Comparison of ENCODE assay signal across 8 mouse cellular contexts in the genomic region with DNA sequence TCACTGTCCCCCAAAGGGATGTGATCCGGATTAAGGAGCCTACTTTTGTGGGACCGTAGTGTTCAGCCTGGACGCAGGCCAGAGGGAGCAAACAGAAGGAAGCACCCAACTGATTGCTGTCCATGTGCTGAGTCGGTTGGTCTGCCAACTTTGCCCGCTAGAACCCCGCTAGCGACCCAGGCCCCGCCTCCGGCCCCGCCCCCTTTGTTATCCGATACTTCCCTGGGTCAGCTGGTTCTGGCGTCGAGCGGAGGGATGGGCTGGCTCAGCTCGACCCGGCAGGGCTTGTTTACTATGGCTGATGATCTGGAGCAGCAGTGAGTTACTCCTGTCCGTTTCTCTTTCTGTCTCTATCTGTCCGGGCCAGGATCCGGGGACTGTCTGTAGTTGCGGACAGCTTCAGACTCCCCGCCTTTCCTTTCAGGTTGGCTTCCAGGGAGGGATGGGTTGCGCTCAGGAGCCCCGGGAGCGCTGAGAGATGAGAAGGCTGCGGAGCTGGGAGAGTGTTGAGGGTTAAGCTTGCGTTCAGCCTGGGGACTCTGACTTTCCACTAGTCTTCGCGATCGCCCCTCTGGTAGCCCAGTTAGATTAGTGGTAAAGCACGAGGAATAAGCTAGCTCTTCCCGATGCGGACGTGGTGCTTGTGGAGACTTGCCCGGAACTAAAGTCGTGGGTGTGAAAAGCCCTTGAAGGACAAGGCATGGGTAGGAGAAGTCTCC. TPM values are rescaled to one million over a fixed set of nuclear protein-coding genes. Genes with fewer than 3 reads are reported as not detected.
A peak's percentile ranks its signal among the peaks of the same experiment; 100 is the strongest.
DNase-seq lines count a peak whose midpoint lies in the region; ATAC-seq lines count a peak whose summit lies in the region.

No protein-coding gene starts in this region.

- H3K27me3 ChIP-seq in intestine, embryonic 15.5 days (replicated peaks), result no peaks in the 10 kb centered on the region

- peak; percentile 94 for ATAC-seq in intestine, embryonic 15.5 days
- ATAC-seq in megakaryocyte-erythroid progenitor cell, adult 5-6 weeks (replicated peaks; ENCODE audit: low FRiP score, low TSS enrichment, poor library complexity, severe bottlenecking), result peak; percentile 90

- H3K36me3 ChIP-seq in intestine, embryonic 15.5 days, result peaks cover 2% of the 10 kb centered on the region; the same call in 1 of the 2 replicates

- peak overlapping the region; percentile 72 for H3K4me2 ChIP-seq in intestine, embryonic 15.5 days (replicated peaks)

- peaks cover 11% of the 10 kb centered on the region for H3K4me1 ChIP-seq in intestine, embryonic 15.5 days (replicated peaks)

- H3K4me3 ChIP-seq in intestine, embryonic 15.5 days (replicated peaks), result peak overlapping the region; percentile 68

- no peaks in the 10 kb centered on the region for H3K9me3 ChIP-seq in intestine, embryonic 15.5 days

- H3K27ac ChIP-seq in intestine, embryonic 15.5 days, result peak overlapping the region; percentile 79

- intact Hi-C loops in gastrocnemius, postnatal 36 days (cut with DNase I), result no loop called here
- intact Hi-C loops in left cerebral cortex, postnatal 14 days (cut with DNase I), result no loop called here

- DNase-seq in adrenal gland, adult 8-10 months, result peak; percentile 97
- peak; percentile 96 for DNase-seq in embryo, embryonic 9.5 days (ENCODE audit: extremely low spot score)
- peak; percentile 91 to 95 for DNase-seq in gastrocnemius, postnatal 36 days
- peak; percentile 68 to 77 for DNase-seq in left cerebral cortex, postnatal 14 days (ENCODE audit: low spot score in 2 of 2)
- peak; percentile 82 for DNase-seq in right cerebral cortex, postnatal 14 days
- peak; percentile 95 to 97 for DNase-seq in urinary bladder, postnatal 36 days (ENCODE audit: low spot score in 2 of 2)

- H3K9ac ChIP-seq in intestine, embryonic 15.5 days, result peak overlapping the region; percentile 68

- under 1% methylated on average over 35 of the region's 35 CpGs for WGBS in intestine, embryonic 15.5 days

RNA-seq across cellular contexts. Expression of a gene that starts 5.2 kb away (rescaled TPM):
- total RNA-seq in adrenal gland, adult 8-10 months (2022), result 100 to 1,000 TPM; 810 to 947 (median 895) TPM
- total RNA-seq in gastrocnemius, postnatal 36 days (2021), result 10 to 100 TPM; 14.7 to 20.6 TPM
- 41.6 and 42.6 TPM in 2 replicates for polyA plus RNA-seq in intestine, embryonic 15.5 days (2015; fragmentation: Nextera tagmentation; extraction: Ambion mirVana)
- total RNA-seq in left cerebral cortex, postnatal 14 days (2021), result 10 to 100 TPM; 50.3 to 51.0 TPM
- total RNA-seq in megakaryocyte-erythroid progenitor cell, adult 5-6 weeks (2014; fragmentation: Nextera tagmentation), result 25.5 and 28.5 TPM in 2 replicates
- total RNA-seq in megakaryocyte-erythroid progenitor cell, adult 5-6 weeks (2017), result 16.9 and 18.6 TPM in 2 replicates

RNA-seq across cellular contexts. Expression of a gene that starts 5.3 kb away (rescaled TPM):
- 100 to 1,000 TPM; 387 to 496 (median 428) TPM for total RNA-seq in adrenal gland, adult 8-10 months (2022)
- total RNA-seq in gastrocnemius, postnatal 36 days (2021), result 10 to 100 TPM; 65.7 to 66.8 TPM
- polyA plus RNA-seq in intestine, embryonic 15.5 days (2015; fragmentation: Nextera tagmentation; extraction: Ambion mirVana), result 450 and 484 TPM in 2 replicates
- total RNA-seq in left cerebral cortex, postnatal 14 days (2021), result 100 to 1,000 TPM; 118 to 127 TPM
- 184 and 235 TPM in 2 replicates for total RNA-seq in megakaryocyte-erythroid progenitor cell, adult 5-6 weeks (2014; fragmentation: Nextera tagmentation)
- total RNA-seq in megakaryocyte-erythroid progenitor cell, adult 5-6 weeks (2017), result 106 and 168 TPM in 2 replicates

RNA-seq across cellular contexts. Expression of a gene that starts 25.6 kb away (rescaled TPM):
- under 1 TPM in 1 of 4 experiments, not detected in 3; 0.05 TPM for total RNA-seq in adrenal gland, adult 8-10 months (2022)
- total RNA-seq in gastrocnemius, postnatal 36 days (2021), result not detected
- not detected in 2 replicates for polyA plus RNA-seq in intestine, embryonic 15.5 days (2015; fragmentation: Nextera tagmentation; extraction: Ambion mirVana)
- total RNA-seq in left cerebral cortex, postnatal 14 days (2021), result not detected
- total RNA-seq in megakaryocyte-erythroid progenitor cell, adult 5-6 weeks (2014; fragmentation: Nextera tagmentation), result not detected in 2 replicates
- not detected in 2 replicates for total RNA-seq in megakaryocyte-erythroid progenitor cell, adult 5-6 weeks (2017)

Comparison
In these comparisons a context has a peak if more than half of its experiments do, and no peak if none do; other contexts are left out.
1. Peak in every context shown above with its lines: DNase-seq, ATAC-seq, H3K4me3 ChIP-seq and H3K27ac ChIP-seq.
2. RNA of a gene that starts 5.2 kb away (total RNA-seq): 810 to 947 TPM in adrenal gland, adult 8-10 months; 50.3 to 51.0 TPM in left cerebral cortex, postnatal 14 days, 16.9 to 28.5 TPM in megakaryocyte-erythroid progenitor cell, adult 5-6 weeks and 14.7 to 20.6 TPM in gastrocnemius, postnatal 36 days; every median in the first group is over 10 times any median in the second.